Mouse (Mus musculus) thymus, postnatal 36 days (tissue): ENCODE measurements around the gene Ncf1.
A peak's percentile ranks its signal among the peaks of the same experiment; 100 is the strongest.

Experiments
- DNase-seq, 2 experiments: peaks; one replicate each; pipeline ENCODE4 v3.0.0; 2022; ENCODE audit warnings: mixed read lengths in 2 of 2

Gene Ncf1

GRCm38 (mm10) chr5:134206721-134207120, 22.7 kb downstream of the Ncf1 start:
- no peak for DNase-seq

DNA sequence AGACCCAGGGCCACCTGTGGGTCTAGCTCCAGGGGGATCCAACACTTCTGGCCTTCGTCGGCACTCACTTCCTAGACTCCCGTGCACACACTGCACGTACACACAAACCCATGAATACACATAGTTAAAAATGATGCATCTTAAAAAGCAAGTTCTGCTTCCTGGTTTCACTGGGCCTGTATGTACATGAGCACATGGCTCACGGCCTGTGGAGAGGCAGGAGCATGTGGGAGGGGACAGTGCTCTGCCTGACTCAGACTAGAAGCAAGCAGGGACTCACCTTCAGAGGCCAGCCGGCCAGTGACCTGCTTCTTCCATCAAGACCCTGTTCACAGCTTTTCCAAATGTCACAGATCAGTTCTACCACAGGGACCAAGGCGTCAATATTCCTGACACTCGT, 35.8 kb downstream of the Ncf1 start:
- DNase-seq: no peak

DNA sequence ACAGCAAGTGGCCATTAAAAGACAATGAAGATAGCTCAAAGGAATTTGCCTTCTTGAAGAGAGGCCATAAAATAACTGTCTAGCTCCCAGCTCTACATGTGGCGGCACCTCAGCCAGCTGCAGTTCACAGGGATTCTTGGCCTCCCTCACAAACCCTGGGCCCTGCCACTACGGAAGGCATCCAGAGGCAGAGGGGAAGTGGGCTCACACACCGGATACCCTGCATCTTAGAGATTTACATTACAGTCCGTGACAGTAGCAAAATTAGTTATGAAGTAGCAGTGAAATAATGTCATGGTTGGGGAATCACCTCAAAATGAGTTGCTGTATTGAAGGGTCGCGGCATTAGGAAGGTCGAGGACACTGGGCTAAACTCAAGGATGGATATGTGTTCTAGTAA, 40.9 kb downstream of the Ncf1 start:
- DNase-seq: peak; percentile 20 to 49

- peak; percentile 69 to 73 for DNase-seq
These were observed 42.3 kb downstream of the Ncf1 start for GRCm38 (mm10) chr5:134186961-134187731.

DNA sequence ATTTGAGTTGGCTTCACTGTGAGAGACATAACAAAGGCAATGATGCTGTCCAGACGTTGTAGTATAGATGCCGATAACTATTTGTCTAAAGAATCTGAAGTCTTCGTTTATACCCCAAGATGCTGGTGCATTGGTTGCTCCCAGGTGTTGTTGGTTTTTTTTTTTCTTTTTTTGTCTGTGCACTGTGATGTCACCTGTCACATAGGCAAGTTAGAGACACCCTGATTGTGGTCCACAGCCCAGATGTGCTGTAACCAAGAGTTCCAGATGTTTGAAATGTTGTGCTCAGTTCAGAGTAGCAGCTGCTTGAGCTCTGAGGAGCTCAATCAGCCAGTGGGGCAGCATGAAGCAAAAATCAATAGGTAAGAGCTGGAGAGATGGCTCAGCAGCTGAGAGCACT, 43.4 kb downstream of the Ncf1 start:
- no peak for DNase-seq

DNA sequence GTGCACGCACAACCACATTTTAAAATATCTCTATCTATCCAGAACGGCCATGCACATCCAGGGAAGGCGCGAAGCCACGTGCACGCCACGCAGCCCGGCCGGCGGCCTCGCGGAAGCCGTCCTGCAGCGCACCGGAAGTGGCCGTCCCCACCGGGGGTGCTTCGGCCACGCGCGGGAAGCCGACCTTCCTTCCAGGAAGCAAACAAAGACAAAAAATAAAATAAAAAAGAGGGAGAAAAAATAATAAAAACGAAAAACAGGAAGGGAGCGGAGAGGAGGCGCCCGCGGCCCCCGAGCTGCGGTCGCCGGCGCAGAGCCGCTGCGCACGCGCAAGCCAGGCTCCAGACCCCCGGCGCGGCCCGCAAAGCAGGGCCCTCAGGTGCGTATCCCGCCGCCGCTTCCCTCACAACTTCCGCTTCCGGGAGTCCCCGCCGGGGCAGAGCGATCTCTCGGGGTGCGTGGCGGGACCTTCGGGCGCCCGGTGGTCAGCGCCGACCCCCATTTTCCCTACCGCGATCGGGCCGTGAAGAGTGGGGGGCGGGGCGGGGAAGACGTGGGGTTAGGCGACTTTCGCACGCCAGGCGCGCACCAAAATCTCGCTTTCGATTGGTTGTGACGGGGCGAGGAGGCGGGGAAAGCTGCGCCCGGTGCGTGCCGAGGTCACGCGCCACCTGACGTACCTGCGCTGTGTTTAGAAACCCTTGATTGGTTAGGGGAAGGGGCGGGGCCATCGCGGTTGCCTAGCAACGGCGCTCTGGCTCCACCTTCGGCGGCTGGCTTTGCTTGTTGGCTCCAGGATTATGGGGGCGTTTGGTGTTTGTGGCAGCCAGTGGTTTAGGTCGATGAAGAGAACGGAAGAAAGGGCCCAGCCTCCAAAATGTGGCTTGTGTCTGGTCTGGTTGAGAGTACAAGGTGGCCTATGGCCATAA, 45.3 kb downstream of the Ncf1 start, which contains the start of gene Gtf2ird2:
Gene Gtf2ird2, plus strand, starts transcription at position 140 of the 929 bp plus-strand sequence.
- peak; percentile 99 to 100 for DNase-seq

DNA sequence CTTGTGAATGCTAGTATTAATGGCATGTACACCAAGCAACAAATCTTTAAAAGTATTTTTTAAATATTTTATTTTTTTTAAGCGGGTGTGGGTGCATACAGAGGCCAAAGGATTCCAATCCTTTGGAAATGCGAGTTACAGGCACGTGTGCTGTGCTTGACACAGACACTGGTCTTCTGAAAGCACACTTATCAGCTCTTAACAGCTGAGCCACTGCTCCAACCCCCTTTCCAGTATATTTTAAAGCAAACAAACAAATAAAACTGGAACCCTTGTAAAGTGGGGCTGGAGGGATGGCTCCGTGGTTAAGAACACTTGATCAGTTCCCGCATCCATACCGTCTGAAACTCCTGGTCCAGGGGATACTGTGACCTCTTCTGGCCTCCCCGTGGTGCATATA, 46.3 kb downstream of the Ncf1 start:
- DNase-seq: no peak

GRCm38 (mm10) chr5:134182735-134183134, 46.7 kb downstream of the Ncf1 start:
- no peak for DNase-seq

- DNase-seq: no peak
These were observed 47.3 kb downstream of the Ncf1 start for GRCm38 (mm10) chr5:134182172-134182571.

DNA sequence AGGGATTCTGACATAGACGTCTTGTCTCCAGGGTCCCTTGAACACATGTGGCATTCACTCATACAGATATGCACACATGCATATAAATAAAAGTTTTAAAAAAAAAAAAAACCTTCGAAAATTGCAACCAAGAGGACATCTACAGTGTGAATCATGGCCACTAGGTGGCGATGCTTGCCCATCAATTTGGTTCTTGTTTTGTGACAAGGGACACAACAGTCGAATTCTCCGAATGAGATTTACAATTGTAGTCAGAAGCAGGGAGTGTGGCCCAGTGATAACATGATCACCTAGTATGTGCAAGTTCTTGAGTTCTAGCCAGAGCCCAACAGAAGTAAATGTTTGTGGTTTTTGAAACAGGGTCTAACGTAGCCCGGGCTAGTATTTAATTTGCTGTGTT, 49.6 kb downstream of the Ncf1 start:
- peak; percentile 80 to 82 for DNase-seq

DNA sequence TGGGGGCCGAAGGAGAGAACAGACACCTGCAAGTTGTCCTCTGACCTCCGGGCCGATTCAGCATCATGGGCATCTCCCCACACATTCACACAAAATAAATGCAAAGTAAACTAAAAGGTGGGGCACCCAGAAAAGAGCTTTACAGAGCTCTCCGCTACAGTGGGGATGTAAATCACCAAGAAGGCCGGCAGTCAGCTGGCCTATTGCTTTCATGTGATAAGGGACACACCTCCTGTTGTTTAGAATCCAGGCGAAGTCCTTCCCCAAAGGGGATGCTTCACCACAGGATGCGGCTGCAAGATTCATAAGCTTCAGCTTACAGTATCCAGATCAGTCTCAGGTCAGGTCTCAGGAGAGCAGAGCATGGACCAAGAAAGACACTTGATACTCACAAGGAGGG, 50.9 kb downstream of the Ncf1 start:
- no peak for DNase-seq

GRCm38 (mm10) chr5:134176169-134176881, 53.1 kb downstream of the Ncf1 start, which contains the start of gene Rcc1l:
Gene Rcc1l, minus strand, starts transcription at chr5:134176774.
- DNase-seq: peak; percentile 77 to 81

GRCm38 (mm10) chr5:134175696-134176095, 53.7 kb downstream of the Ncf1 start:
- no peak for DNase-seq

GRCm38 (mm10) chr5:134173206-134173605, 56.2 kb downstream of the Ncf1 start:
- peak; percentile 39 to 40 for DNase-seq

GRCm38 (mm10) chr5:134170167-134170566, 59.3 kb downstream of the Ncf1 start:
- no peak for DNase-seq
